Mouse (Mus musculus) left cerebral cortex, postnatal 25 days (tissue): ENCODE measurements around the gene Ptpn21. TPM values are rescaled to one million over a fixed set of nuclear protein-coding genes. Genes with fewer than 3 reads are reported as not detected.

Source experiments
- DNase-seq, 2 experiments: peaks; one replicate each; pipeline ENCODE4 v3.0.0; 2022; ENCODE audit warnings: low spot score in 2 of 2, mixed read lengths in 1 of 2
- intact Hi-C: fragments of 180-260 bp; cut with DNase I; formaldehyde crosslinking; loops from one replicate; pipeline ENCODE4 v1.15.1; 2025
- total RNA-seq, 2 experiments: library from RNA; stranded (reverse); gene quantifications; 2 replicates each; pipeline ENCODE4 v1.2.3; 2021

Ptpn21 gene
- total RNA-seq, 2 experiments from 2014 or later = 8.3 to 9.6 TPM

DNA sequence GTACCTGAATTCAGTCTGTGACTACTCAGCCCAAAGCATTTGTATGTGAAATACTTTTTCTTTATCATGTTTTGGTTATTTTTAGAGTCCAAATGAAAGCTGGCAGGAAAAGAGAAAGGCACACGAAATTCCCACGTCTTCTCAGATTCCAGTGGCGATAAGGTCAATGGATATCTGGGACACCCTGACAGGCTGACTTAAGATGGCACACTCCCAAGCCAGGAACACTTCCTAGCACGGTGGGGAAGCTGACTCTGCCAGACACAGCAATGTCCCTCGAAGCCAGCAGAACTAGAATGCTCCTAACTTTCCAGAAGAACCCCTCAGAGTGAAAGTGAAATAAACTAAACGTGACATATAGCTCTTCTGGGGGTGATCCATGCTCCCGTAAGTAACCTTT lies 10.0 kb downstream of the Ptpn21 start:
- intact Hi-C loops = no loop called here
- DNase-seq = no peak

DNA sequence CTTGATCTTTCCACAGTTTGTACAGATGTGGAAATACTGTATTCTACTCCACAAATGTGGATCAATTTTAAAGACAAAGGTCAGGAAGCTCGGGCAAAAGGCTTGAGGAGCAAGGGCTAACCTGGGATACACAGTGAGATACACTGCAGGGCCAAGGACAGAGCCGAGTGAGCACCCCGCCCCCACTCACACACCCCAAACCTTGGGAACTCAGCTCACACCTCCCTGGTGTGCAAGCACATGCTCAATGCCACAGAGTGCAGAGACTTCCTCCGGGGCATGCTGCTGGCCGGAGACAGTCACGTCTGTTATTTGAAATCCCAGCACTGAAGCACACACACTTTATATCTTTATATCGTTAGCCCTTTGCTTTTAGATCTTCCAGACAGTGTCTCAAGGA lies 11.1 kb downstream of the Ptpn21 start:
- DNase-seq = no peak
- intact Hi-C loops = no loop called here

DNA sequence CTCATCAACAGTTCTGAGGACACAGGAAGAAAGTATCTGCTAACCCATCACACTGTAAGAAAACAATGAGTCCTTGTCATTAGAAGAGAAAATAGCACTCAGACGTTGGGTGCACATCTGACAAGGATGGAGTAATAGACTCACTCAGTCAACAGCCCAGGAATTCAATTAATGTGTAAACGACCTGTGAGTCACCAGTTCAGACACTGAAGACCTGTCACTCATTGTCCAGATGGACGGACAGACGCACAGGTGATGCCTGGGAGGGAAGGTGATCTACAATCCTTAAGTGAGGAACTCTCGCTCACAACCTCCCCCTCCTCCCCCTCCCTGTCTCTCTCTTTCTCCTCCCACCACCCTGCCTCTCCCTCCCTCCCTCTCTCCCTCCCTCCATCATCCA lies 12.2 kb downstream of the Ptpn21 start:
- no peak for DNase-seq
- intact Hi-C loops = no loop called here

DNA sequence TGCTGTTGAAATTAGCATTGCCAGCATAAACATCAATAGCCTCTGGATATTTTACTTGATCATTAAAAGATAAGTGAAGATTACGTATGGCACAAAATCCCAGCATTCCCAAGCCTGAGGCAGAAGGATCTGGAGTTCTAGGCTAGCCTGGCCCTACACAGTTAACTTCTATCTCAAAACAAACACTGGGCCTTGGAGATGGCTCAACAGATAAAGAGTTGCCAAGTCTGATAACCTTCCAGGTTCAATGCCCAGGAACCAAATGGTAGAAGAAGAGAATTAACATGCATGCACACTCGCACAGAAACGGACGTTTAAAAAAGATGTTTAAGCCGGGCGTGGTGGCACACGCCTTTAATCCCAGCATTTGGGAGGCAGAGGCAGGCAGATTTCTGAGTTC lies 13.0 kb downstream of the Ptpn21 start:
- no peak for DNase-seq
- intact Hi-C loops = no loop called here

DNA sequence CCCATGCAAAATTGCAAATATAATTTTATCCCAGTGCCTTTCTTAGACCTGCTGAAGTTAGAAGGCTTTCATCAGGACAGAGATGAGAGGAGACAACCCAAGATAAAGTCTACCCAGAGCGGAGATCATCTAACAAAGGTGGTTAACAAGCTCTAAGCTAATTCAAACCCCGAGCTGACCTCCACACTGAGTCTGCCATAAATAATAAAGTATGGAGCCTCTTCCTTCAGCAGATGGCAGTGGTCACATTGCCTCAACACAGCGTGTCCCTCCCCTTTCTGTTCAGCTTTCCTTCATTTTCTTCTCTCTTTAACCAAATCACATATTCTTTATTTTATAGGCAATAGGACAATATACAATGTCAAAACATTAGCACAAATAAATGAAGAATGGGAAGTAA lies 16.2 kb downstream of the Ptpn21 start:
- intact Hi-C loops = no loop called here
- DNase-seq = no peak

DNA sequence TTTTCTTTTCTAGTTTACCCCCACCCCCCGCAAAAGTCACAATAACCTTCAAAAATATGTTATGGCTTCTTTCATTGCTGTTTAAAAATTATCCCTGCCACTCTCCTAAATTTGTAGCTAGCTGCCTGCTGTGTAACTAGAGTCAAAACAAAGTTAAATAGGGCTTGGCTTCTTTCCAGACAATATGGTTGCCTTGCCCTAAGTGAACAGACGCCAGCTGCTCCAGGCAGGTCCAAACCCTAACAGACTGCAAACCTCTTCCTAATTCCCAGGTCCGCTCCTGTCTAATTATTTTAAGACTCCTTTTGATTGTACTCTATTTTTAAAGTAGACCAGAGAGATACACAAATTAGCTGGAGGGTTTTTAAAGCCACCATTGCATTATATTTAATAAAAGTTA lies 16.6 kb downstream of the Ptpn21 start:
- intact Hi-C loops = no loop called here
- DNase-seq = no peak

DNA sequence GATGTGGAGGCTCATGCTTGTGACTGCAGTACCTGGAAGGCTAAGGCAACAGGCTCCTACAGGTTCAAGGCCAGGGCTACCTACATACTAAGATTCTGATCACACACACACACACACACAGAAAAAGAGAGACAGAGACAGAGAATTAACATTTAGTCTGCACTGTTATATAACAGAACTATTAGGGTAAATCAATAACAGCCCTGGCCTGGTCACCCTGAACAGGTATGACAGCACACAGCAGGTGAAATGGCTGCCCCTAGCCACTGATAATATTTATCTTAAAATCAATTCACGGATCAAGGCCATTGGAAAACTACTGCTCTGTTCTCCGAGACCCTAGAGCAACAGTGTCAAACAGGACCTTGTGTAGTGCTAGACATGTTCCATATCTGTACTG lies 21.1 kb downstream of the Ptpn21 start:
- no peak for DNase-seq
- intact Hi-C loops = no loop called here

DNA sequence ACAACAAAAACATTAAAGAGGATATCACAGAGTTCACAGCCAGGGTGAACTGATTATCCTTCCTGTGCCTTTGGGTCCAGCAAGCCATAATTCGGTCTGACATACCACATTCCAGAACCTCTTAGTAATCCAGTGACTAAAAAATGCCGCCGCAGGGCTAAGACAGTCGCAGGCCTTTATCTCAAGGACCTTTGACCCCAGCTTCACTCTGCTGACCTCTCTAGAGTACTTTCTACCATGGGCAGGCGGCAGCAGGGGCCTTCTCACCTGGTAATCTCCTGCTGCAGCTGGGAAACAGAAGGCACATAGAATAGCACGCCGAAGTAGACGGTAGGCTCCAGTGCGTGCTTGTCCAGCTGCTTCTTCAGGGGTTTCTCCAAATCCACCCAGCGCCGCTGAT lies 22.4 kb downstream of the Ptpn21 start:
- DNase-seq = no peak
- intact Hi-C loops = no loop called here

DNA sequence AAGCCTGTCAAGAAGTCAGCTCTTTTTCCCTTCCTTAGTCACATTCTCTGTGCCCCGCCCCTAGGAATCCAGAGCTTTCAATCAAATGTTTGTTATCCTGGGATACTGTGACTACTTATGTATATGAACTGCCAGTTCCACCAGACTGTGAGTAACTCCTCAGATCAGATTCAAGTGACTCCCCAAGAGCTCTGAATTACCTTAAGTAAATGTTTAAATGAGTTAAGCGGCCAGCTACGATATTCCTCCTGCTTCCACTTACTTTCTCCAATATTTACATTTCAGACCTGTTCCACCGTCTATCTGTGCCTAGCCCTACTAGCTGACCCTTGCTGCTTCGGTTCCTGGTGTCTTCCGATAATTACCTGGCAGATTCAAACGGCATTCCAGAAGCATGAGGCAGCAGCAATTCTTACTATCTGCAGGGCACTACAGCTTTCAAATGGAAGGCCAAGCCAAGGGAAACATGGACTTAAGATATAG lies 23.5 kb downstream of the Ptpn21 start:
- intact Hi-C loops = no loop called here
- no peak for DNase-seq

DNA sequence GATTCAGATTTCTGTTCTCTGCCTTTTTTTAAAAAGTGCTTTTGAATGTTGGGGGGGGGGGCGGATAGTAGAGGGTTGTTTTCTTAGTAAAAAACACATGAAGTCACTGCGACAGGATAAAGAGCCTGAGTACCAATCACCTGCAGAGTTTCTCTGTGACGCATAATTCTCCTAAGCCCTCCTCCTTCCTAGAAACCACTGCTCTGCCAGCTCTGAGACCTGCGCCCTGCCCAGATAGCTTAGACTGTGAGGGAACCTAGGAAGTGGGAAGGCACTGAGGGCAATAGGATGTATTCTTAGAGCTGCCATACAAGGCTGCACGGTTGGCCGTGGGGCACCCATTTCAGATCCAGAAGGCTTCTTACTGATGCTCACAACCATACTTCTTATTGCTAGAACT lies 24.4 kb downstream of the Ptpn21 start:
- intact Hi-C loops = no loop called here

DNA sequence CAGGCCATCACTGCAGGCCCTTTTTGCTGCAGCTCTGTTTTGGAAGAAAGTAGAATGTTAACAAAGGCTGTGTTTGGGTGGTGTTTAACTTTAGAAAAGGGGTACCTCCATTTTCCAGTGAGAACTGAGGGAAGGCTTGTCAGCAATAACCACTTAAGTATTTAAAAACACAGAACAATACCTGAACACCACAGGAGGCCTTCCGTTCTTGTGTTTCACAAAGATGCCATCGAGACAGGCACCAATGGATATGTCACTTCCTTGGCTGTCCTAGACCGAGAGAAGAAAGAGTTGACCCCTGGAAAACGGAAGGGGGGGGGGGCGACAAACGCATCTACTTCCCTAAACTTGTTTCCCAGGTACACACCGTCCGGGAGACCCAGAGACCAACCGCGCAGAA lies 33.2 kb downstream of the Ptpn21 start:
- intact Hi-C loops = no loop called here
- no peak for DNase-seq

More for the DNA sequence above, 24.4 kb downstream of the Ptpn21 start:
- no peak for DNase-seq

DNA sequence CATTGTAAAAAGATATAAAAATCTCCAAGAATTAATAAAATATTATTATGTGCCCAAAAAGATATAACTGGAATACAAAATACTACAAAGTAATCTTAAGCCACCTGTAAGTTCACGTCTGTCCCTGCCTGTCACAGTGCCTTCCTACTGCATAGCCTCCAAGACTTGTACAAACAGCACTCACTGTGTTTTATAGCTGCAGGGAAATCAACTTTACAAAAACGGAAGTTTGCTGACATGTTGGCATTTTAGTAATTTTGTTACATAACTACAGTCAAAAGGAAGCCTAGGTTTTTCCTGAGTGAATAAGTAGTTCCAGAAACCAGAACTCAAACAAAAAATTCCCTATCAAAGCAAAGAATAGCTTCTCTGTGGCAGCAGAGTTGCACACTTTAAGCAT lies 33.7 kb downstream of the Ptpn21 start:
- DNase-seq = no peak
- intact Hi-C loops = no loop called here

DNA sequence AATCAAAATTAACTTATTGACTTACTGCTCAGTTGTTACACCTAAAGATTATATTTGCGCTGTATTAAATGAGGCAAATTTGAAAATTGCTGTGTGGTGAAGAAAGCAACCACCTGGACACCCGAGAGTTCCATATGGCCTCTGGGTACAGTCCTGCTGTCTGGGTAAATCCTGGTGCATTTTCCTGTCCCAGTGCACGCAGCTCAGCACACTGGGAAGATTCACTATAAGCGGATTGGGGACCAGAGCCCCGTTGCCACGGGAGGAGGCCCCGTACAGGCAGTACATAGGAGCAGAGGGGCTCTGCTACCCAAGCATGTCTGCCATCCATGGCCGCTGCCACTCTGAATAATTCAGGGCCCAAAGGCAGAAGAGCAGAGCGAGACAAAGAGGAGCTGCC lies 35.6 kb downstream of the Ptpn21 start:
- no peak for DNase-seq

DNA sequence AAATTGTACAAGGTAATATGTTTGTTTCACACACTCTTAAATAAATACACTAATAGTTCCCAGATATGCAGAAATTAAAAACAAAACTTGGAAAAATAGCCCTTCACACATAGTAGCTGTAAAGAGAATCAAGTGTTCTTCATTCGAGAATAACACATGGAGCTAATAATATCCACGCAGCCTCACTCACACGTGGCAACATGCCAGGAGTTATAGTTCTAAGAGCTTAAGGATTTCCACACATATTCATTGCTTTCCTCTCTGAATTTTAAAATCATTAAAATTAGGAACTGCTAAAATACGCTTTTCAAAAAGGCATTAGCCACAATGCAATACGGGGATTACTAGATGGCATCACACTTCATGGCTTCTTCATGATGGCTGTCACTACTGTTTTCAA lies 40.0 kb downstream of the Ptpn21 start:
- DNase-seq = no peak
- intact Hi-C loops = no loop called here

More for the DNA sequence above, 35.6 kb downstream of the Ptpn21 start:
- intact Hi-C loops = no loop called here

DNA sequence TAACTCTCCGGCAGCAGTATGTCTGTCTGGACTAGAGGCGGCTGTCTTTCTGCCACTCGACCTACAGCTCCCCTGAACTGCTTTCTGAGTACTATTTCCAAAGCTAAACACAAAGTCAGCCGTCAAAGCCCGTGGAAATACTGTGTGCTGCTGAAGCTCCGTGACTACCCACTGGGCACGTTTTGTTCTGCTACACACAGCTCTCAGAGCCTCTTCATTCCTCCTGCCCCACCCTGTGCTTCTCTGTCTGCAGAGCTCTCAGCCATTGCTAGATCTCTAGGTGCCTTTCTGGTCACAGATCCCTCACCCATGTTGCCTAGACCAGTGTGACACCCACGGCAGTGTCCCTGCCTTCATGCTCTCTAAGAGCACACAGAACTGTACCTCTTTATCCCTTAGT lies 47.0 kb downstream of the Ptpn21 start:
- intact Hi-C loops = no loop called here
- DNase-seq = no peak

DNA sequence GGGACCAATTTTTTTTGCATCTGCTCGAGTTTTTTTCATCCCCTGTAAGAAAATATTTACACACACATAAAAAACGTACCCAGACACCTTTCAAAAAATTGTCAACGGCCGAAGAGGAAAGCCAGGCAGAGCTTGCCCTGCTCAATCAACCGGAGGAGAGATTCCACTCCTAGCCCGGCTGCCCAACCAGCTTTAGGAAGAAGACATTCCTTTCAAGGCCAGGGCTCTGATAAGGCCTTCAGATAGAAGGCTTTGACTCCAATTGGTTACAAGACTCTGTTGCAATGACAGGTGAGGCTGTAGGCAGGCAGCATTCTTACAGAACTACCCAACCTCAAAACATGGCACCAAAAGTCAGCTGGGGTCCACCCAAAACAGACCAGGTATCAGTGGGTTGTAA lies 53.6 kb downstream of the Ptpn21 start:
- no peak for DNase-seq
- intact Hi-C loops = no loop called here

DNA sequence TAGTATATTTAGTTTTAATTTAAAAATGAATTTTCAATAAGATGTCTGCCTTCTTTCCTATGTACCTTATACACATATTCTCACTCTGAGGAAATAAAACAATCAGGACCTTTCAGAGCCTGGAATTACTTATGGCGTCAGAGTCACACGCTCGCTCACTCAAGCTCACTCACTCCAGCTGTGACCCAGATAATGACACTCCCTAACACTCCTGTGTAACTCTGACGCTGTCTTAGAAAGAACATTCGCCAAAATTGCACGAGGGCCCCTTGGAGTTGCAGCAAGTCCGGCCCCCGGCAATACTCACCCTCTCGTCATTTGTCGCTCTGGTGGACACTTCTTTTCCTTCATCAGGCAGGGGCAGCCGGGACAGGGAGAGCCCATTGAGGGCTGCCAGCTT lies 54.0 kb downstream of the Ptpn21 start:
- intact Hi-C loops = no loop called here
- no peak for DNase-seq

DNA sequence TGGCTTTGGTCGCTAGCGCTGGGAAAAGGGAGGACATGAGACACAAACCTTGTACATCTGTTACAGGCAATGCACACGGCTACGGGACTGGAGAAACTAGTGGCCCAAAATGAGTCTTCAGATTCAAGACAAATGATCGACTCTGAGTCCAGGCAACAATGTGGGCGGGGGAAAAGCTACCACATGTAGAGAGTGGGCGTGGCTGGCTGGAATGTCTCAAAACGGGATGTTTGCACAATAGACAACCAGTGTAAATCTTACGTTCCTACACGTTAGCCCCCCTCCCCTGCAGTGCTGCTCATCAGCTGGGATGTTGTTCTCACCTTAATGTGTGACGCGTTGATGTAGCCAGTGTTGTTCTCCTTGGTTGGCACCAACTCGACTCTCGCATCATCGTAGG lies 55.0 kb downstream of the Ptpn21 start:
- intact Hi-C loops = no loop called here
- DNase-seq = no peak

DNA sequence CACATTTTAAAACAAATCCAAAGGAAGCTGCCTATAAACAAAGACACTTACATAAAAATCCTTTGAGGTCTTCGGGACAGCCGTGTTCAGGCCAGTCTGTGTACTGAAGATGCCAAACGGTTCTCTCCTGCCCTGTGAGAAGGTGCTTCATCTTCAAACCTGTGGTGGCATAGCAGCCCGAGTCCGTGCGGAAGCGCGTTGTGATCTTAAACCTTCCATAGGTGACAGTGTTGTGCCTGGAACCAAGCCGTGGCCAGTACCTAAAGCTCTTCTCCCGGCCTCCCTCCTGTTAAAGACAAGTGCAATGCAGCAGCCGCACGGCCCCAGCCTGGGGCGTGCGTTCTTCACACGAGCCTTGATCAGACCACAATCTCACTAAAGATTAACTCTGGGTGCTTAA lies 57.3 kb downstream of the Ptpn21 start:
- intact Hi-C loops = no loop called here
- DNase-seq = no peak

DNA sequence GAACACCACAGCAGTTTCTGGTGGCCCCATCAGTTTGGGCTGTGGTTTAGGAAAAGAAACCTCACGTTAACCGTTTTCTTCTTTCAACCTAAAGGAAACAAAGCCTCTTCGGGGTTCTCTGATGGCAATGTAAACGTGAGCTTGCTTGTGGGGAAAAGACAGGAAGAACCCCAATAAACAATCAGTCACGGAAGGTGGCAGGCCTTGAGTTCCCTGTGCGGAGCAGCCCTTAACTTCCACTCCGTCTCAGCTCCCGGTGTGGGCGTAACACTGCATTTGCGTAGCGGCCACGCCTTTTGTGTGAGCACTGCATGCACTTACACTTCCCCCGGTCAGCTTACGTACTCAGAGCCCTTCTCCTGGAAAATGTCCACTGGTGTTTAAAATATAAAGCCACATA lies 59.9 kb downstream of the Ptpn21 start:
- no peak for DNase-seq
- intact Hi-C loops = no loop called here

DNA sequence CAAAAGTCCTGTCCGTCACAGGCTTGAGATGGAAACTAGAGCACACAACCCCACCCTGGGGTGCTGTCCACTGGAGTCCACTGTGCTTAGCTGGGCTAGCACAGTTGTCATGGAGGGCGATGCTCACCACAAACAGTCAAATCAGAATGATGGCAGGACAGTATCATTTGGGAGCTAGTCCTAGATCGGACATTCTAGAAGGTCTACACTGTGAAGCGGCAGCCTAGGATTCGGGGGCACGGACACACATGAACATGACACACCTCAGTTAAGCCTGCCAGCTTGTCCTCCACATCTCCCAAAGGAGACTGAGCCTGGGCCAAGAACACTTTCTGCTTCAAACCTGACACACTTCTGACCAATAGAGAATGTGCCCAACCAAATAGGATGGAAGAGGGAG lies 60.3 kb downstream of the Ptpn21 start:
- DNase-seq = no peak
- intact Hi-C loops = no loop called here

DNA sequence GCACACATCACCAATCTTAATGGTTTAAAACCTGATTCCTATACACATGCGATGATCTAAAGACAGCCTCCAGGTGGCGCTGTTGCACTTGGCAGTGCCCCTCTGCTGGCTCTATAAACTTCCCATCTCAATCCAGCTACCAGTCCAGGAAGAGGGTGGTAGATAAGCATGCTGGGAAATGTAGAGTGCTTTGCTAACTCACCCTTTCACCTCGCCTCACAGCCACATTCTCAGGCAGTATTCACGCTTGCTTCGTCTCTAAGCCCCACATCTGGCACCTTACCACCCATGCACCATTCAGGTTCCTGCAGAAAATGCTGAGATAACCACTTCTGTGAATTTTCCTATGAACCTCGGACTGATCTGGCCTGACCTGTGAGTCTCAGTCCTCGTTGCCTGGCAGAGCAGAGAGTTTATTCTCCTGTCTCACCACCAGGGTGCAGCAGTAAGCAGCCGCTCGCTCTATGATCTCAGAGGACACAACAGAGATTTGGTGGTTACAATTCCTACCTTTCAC lies 62.5 kb downstream of the Ptpn21 start:
- peak; percentile 73 for DNase-seq
- intact Hi-C loops = loop anchor here (1.0 to 5.0 kb wide), 2 partner anchors 60 to 73 kb away; partner anchors contain the start of gene Zc3h14
